ENCODE assay signal across 15 mouse cellular contexts in genomic region chr10:82676949-82677348, GRCm38 (mm10). TPM values are rescaled to one million over a fixed set of nuclear protein-coding genes. Genes with fewer than 3 reads are reported as not detected.
A peak's percentile ranks its signal among the peaks of the same experiment; 100 is the strongest.
DNase-seq lines count a peak whose midpoint lies in the region; ATAC-seq lines count a peak whose summit lies in the region.
"Had no signal": no experiment of that assay in that cellular context is flagged by ENCODE, and none has a peak within 500 bp of the region (broad histone marks: within the 10 kb centered on the region; RNA-seq: fewer than 3 reads in every experiment).

No protein-coding gene starts in this region.

- ATAC-seq in megakaryocyte, adult 5-6 weeks (ENCODE audit: poor library complexity, severe bottlenecking): no peak
- ATAC-seq: Patski had no signal

- peaks cover 4% of the 10 kb centered on the region for H3K27me3 ChIP-seq in megakaryocyte, embryonic 14.5 days (replicated peaks)
- H3K27me3 ChIP-seq in limb, embryonic 10.5 days (ENCODE audit: low read depth, poor library complexity, severe bottlenecking): no peaks in the 10 kb centered on the region
- H3K27me3 ChIP-seq: heart, embryonic 13.5 days; Patski had no signal

- no peak overlapping the region for H3K27ac ChIP-seq in limb, embryonic 10.5 days
- H3K27ac ChIP-seq: heart, embryonic 13.5 days; midbrain, embryonic 10.5 days had no signal

- WGBS in limb, embryonic 10.5 days: 87% methylated on average over 6 of the region's 6 CpGs

- H3K36me3 ChIP-seq in megakaryocyte, embryonic 14.5 days (replicated peaks; ENCODE audit: low read length): no peaks in the 10 kb centered on the region
- H3K36me3 ChIP-seq in limb, embryonic 10.5 days: no peaks in the 10 kb centered on the region
- H3K36me3 ChIP-seq: heart, embryonic 13.5 days; midbrain, embryonic 10.5 days had no signal

- H3K4me1 ChIP-seq in megakaryocyte, embryonic 14.5 days: peaks cover 11% of the 10 kb centered on the region
- H3K4me1 ChIP-seq in limb, embryonic 10.5 days: no peaks in the 10 kb centered on the region
- H3K4me1 ChIP-seq: heart, embryonic 13.5 days; midbrain, embryonic 10.5 days had no signal

- peak overlapping the region; percentile 7 for H3K4me3 ChIP-seq in megakaryocyte, embryonic 14.5 days (replicated peaks)
- H3K4me3 ChIP-seq in limb, embryonic 10.5 days: no peak overlapping the region
- H3K4me3 ChIP-seq: erythroblast, embryonic 14.5 days; heart, embryonic 13.5 days; midbrain, embryonic 10.5 days had no signal

- no peaks in the 10 kb centered on the region; the same call in 1 of the 2 replicates for H3K9me3 ChIP-seq in megakaryocyte, embryonic 14.5 days
- H3K9me3 ChIP-seq in limb, embryonic 10.5 days (replicated peaks): no peaks in the 10 kb centered on the region
- H3K9me3 ChIP-seq: heart, embryonic 13.5 days; midbrain, embryonic 10.5 days had no signal

- DNase-seq in adrenal gland, postnatal 25 days: peak; percentile 18
- DNase-seq in adrenal gland, adult 8-10 months: no peak
- peak; percentile 95 to 96 for DNase-seq in cerebellum, postnatal 25 days
- DNase-seq in left cerebral cortex, postnatal 4 days: peak; percentile 92
- DNase-seq in limb, embryonic 10.5 days (ENCODE audit: low spot score): no peak
- DNase-seq in natural killer cell, adult 2 months (ENCODE audit: low spot score in 2 of 2): no peak
- DNase-seq: kidney, adult 18-20 months; liver; thymus, postnatal 36 days had no signal

- intact Hi-C loops in left cerebral cortex, postnatal 4 days (cut with DNase I): no loop called here

RNA-seq across cellular contexts. Expression of gene Glt8d2, which starts 13.5 kb away (rescaled TPM):
- total RNA-seq in adrenal gland, postnatal 25 days (2021): 1.4 and 1.8 TPM in 2 replicates
- total RNA-seq in adrenal gland, adult 8-10 months (2022): 1 to 10 TPM; 1.0 to 4.3 (median 2.7) TPM
- polyA plus RNA-seq in megakaryocyte, embryonic 14.5 days (2012; ENCODE audit: insufficient read depth, low replicate concordance): not detected in 2 replicates
- 0.18 TPM in 1 of 2 replicates, not detected in the other for total RNA-seq in megakaryocyte, adult 5-6 weeks (2015)
- total RNA-seq in megakaryocyte, adult 5-6 weeks (2017): 1.0 TPM in 1 of 2 replicates, not detected in the other
- total RNA-seq in left cerebral cortex, postnatal 4 days (2021): 1 to 10 TPM; 2.0 to 2.4 TPM
- polyA plus RNA-seq in limb, embryonic 10.5 days (2016; fragmentation: Nextera tagmentation; extraction: Ambion mirVana): 2.9 and 4.4 TPM in 2 replicates
- polyA plus RNA-seq: erythroblast, embryonic 14.5 days had no signal

RNA-seq across cellular contexts. Expression of gene Hcfc2, which starts 19.0 kb away (rescaled TPM):
- 26.2 and 27.6 TPM in 2 replicates for total RNA-seq in adrenal gland, postnatal 25 days (2021)
- total RNA-seq in adrenal gland, adult 8-10 months (2022): 10 to 100 TPM; 31.6 to 43.2 (median 34.7) TPM
- polyA plus RNA-seq in megakaryocyte, embryonic 14.5 days (2012; ENCODE audit: insufficient read depth, low replicate concordance): 1.9 and 2.9 TPM in 2 replicates
- total RNA-seq in megakaryocyte, adult 5-6 weeks (2015): 15.6 and 20.9 TPM in 2 replicates
- 22.1 and 32.8 TPM in 2 replicates for total RNA-seq in megakaryocyte, adult 5-6 weeks (2017)
- 10 to 100 TPM; 30.9 to 37.9 TPM for total RNA-seq in left cerebral cortex, postnatal 4 days (2021)
- 18.1 and 27.4 TPM in 2 replicates for polyA plus RNA-seq in limb, embryonic 10.5 days (2016; fragmentation: Nextera tagmentation; extraction: Ambion mirVana)

RNA-seq across cellular contexts. Expression of gene Tdg, which starts 47.3 kb away (rescaled TPM):
- 35.7 and 36.6 TPM in 2 replicates for total RNA-seq in adrenal gland, postnatal 25 days (2021)
- total RNA-seq in adrenal gland, adult 8-10 months (2022): 10 to 100 TPM; 22.9 to 35.7 (median 25.1) TPM
- polyA plus RNA-seq in megakaryocyte, embryonic 14.5 days (2012; ENCODE audit: insufficient read depth, low replicate concordance): 1.4 and 4.4 TPM in 2 replicates
- total RNA-seq in megakaryocyte, adult 5-6 weeks (2015): 28.5 and 28.8 TPM in 2 replicates
- total RNA-seq in megakaryocyte, adult 5-6 weeks (2017): 55.9 and 83.8 TPM in 2 replicates
- 100 to 1,000 TPM in 1 of 2 experiments, 10 to 100 TPM in 1; 97.7 to 101 TPM for total RNA-seq in left cerebral cortex, postnatal 4 days (2021)
- 240 and 264 TPM in 2 replicates for polyA plus RNA-seq in limb, embryonic 10.5 days (2016; fragmentation: Nextera tagmentation; extraction: Ambion mirVana)

RNA-seq across cellular contexts. Expression of gene 1190007I07Rik, which starts 53.9 kb away (rescaled TPM):
- total RNA-seq in adrenal gland, postnatal 25 days (2021): 28.0 and 28.2 TPM in 2 replicates
- 10 to 100 TPM; 21.7 to 25.7 (median 22.3) TPM for total RNA-seq in adrenal gland, adult 8-10 months (2022)
- polyA plus RNA-seq in megakaryocyte, embryonic 14.5 days (2012; ENCODE audit: insufficient read depth, low replicate concordance): 39.6 and 51.9 TPM in 2 replicates
- total RNA-seq in megakaryocyte, adult 5-6 weeks (2015): 13.0 and 14.1 TPM in 2 replicates
- total RNA-seq in megakaryocyte, adult 5-6 weeks (2017): 17.5 and 19.6 TPM in 2 replicates
- total RNA-seq in left cerebral cortex, postnatal 4 days (2021): 10 to 100 TPM; 14.9 to 15.8 TPM
- 42.3 and 45.2 TPM in 2 replicates for polyA plus RNA-seq in limb, embryonic 10.5 days (2016; fragmentation: Nextera tagmentation; extraction: Ambion mirVana)

Comparison
In these comparisons a context has a peak if more than half of its experiments do, and no peak if none do; other contexts are left out.
1. DNase-seq: peak in adrenal gland, postnatal 25 days (single experiment), cerebellum, postnatal 25 days (2 of 2) and left cerebral cortex, postnatal 4 days (single experiment); none in adrenal gland, adult 8-10 months (single experiment), limb, embryonic 10.5 days (single experiment) and natural killer cell, adult 2 months (0 of 2).